Mouse (Mus musculus): ENCODE data around the gene Zfp273.
"Not testable (repeated sequence)": the region's sequence is repeated elsewhere in the genome, so short reads cannot be mapped to it uniquely, and the experiment has no call there.

Zfp273 gene

GRCm38 (mm10) chr13:67876049-67876698 is 62.6 kb downstream of the Zfp273 start:
- DNase-seq, result not testable (repeated sequence)

Data from right cerebral cortex, postnatal 14 days (tissue).